Mouse (Mus musculus) myocyte (in vitro differentiated cells): ENCODE results near the gene Selenoo.

ENCODE experiments used
- CEBPB ChIP-seq: IDR thresholded peaks from 2 replicates; pipeline ENCODE4 v1.6.1; 2011; ENCODE audit warnings: mild to moderate bottlenecking, moderate library complexity; ENCODE audit not compliant: poor library complexity, insufficient read depth, severe bottlenecking
- E2F4 ChIP-seq: IDR thresholded peaks from one replicate; pipeline ENCODE4 v1.6.1; 2011; ENCODE audit warnings: mild to moderate bottlenecking, control low read depth, moderate library complexity; ENCODE audit not compliant: insufficient read depth
- MAX ChIP-seq: IDR thresholded peaks from one replicate; pipeline ENCODE4 v1.6.1; 2011; ENCODE audit warnings: low read depth, mild to moderate bottlenecking, control low read depth
- POLR2A ChIP-seq: IDR thresholded peaks from one replicate; pipeline ENCODE4 v1.6.1; 2011; ENCODE audit warnings: low read depth, mild to moderate bottlenecking, control low read depth, moderate library complexity; ENCODE audit not compliant: insufficient read length
- TCF12 ChIP-seq: IDR thresholded peaks from one replicate; pipeline ENCODE4 v1.6.1; 2011; ENCODE audit warnings: mild to moderate bottlenecking, control low read depth; ENCODE audit not compliant: poor library complexity, insufficient read depth, severe bottlenecking
- TCF3 ChIP-seq: IDR thresholded peaks from one replicate; pipeline ENCODE4 v1.6.1; 2011; ENCODE audit warnings: low read depth, control low read depth; ENCODE audit not compliant: insufficient read length
- USF1 ChIP-seq: IDR thresholded peaks from one replicate; pipeline ENCODE4 v1.6.1; 2011; ENCODE audit warnings: low read depth, mild to moderate bottlenecking, control low read depth, moderate library complexity

GRCm38 (mm10) chr15:89147024-89147423 lies 58.1 kb downstream of the Selenoo start:
- TF ChIP-seq POLR2A (no peak), E2F4 (no peak), MAX (no peak), TCF12 (no peak), TCF3 (no peak), USF1 (no peak), CEBPB (no peak)
